Mouse (Mus musculus) ES-Bruce4 (cell line): ENCODE measurements around the gene Plscr2.

Experiments used
- EP300 ChIP-seq: IDR thresholded peaks from 2 replicates; pipeline ENCODE4 v1.6.1; 2011; ENCODE audit warnings: low read depth, low read length; ENCODE audit not compliant: insufficient read depth
- POLR2A ChIP-seq: IDR thresholded peaks from one replicate; pipeline ENCODE4 v1.8.1; 2011; ENCODE audit warnings: low read length; ENCODE audit not compliant: insufficient read depth

GRCm38 (mm10) chr9:92331383-92331782 lies 56.0 kb downstream of the Plscr2 start:
- TF ChIP-seq POLR2A (no peak), EP300 (no peak)
